Mouse (Mus musculus): ENCODE results near the gene Ppp4r3b.

The Ppp4r3b gene

GRCm38 (mm10) chr11:29172563-29173124 lies at the start of gene Ppp4r3b:
Gene Ppp4r3b (plus strand): TSS chr11:29172890.
- DNase-seq, result peak; percentile 91

GRCm38 (mm10) chr11:29129862-29130384 lies 42.8 kb upstream of the Ppp4r3b start:
- no peak for DNase-seq

- peak; percentile 85 for DNase-seq
These were observed 42.0 kb upstream of the Ppp4r3b start, which contains the start of gene Pnpt1 for GRCm38 (mm10) chr11:29130385-29131355. Gene Pnpt1 (plus strand): TSS chr11:29130744.

GRCm38 (mm10) chr11:29140671-29141070 lies 32.0 kb upstream of the Ppp4r3b start:
- no peak for DNase-seq

GRCm38 (mm10) chr11:29148901-29149300 lies 23.8 kb upstream of the Ppp4r3b start:
- no peak for DNase-seq

GRCm38 (mm10) chr11:29163569-29163968 lies 9.1 kb upstream of the Ppp4r3b start:
- no peak for DNase-seq

- DNase-seq, result peak; percentile 43
These were observed 715 bp upstream of the Ppp4r3b start for GRCm38 (mm10) chr11:29171959-29172391.

- peak; percentile 50 for DNase-seq
These were observed 488 bp downstream of the Ppp4r3b start for GRCm38 (mm10) chr11:29173125-29173631.

GRCm38 (mm10) chr11:29173706-29174436 lies 1.2 kb downstream of the Ppp4r3b start:
- DNase-seq, result no peak

- DNase-seq, result no peak
These were observed 6.6 kb downstream of the Ppp4r3b start for GRCm38 (mm10) chr11:29179319-29179718.

- DNase-seq, result peak; percentile 12
These were observed 8.0 kb downstream of the Ppp4r3b start for GRCm38 (mm10) chr11:29180657-29181056.

- DNase-seq, result no peak
These were observed 9.1 kb downstream of the Ppp4r3b start for GRCm38 (mm10) chr11:29181751-29182150.

- no peak for DNase-seq
These were observed 16.3 kb downstream of the Ppp4r3b start for GRCm38 (mm10) chr11:29188981-29189380.

GRCm38 (mm10) chr11:29203653-29204052 lies 31.0 kb downstream of the Ppp4r3b start:
- no peak for DNase-seq

- no peak for DNase-seq
These were observed 37.1 kb downstream of the Ppp4r3b start for GRCm38 (mm10) chr11:29209774-29210173.

- DNase-seq, result no peak
These were observed 43.5 kb downstream of the Ppp4r3b start for GRCm38 (mm10) chr11:29216196-29216595.

GRCm38 (mm10) chr11:29219055-29219454 lies 46.4 kb downstream of the Ppp4r3b start:
- DNase-seq, result no peak

GRCm38 (mm10) chr11:29222310-29222709 lies 49.6 kb downstream of the Ppp4r3b start:
- DNase-seq, result no peak

- DNase-seq, result no peak
These were observed 52.1 kb downstream of the Ppp4r3b start for GRCm38 (mm10) chr11:29224754-29225153.

- DNase-seq, result no peak
These were observed 56.3 kb downstream of the Ppp4r3b start for GRCm38 (mm10) chr11:29228957-29229356.

- DNase-seq, result no peak
These were observed 60.9 kb downstream of the Ppp4r3b start for GRCm38 (mm10) chr11:29233569-29233968.

GRCm38 (mm10) chr11:29237364-29237763 lies 64.7 kb downstream of the Ppp4r3b start:
- DNase-seq, result no peak

GRCm38 (mm10) chr11:29238047-29238446 lies 65.4 kb downstream of the Ppp4r3b start:
- no peak for DNase-seq

Measured in right cerebral cortex, postnatal 4 days (tissue).